Mouse (Mus musculus): ENCODE data around the gene Krtdap. TPM values are rescaled to one million over a fixed set of nuclear protein-coding genes. Genes with fewer than 3 reads are reported as not detected.
A peak's percentile ranks its signal among the peaks of the same experiment; 100 is the strongest.
"Not testable (repeated sequence)": the region's sequence is repeated elsewhere in the genome, so short reads cannot be mapped to it uniquely, and the experiment has no call there.

Krtdap gene
- polyA plus RNA-seq, 1 experiment from 2014 or later, result not detected

GRCm38 (mm10) chr7:30823675-30824074, 36.0 kb downstream of the Krtdap start, which contains the start of gene Ffar2:
TSS of gene Ffar2 (minus strand) at chr7:30823775.
- H3K27ac ChIP-seq (ENCODE audit: low read depth, low read length), result no peak within 1 kb of the TSS
- no peaks in the 10 kb centered on the region for H3K9me3 ChIP-seq (ENCODE audit: control insufficient read depth, low read length)
- H3K4me1 ChIP-seq (ENCODE audit: control insufficient read depth, insufficient read depth, low read length), result no peaks in the 10 kb centered on the region
- no peaks in the 10 kb centered on the region for H3K27me3 ChIP-seq (ENCODE audit: control insufficient read depth, insufficient read depth, low read length)
- H3K9ac ChIP-seq (ENCODE audit: low read length), result no peak within 1 kb of the TSS
- no peak for DNase-seq (ENCODE audit: low spot score, missing footprints)
- no peak for ATAC-seq (ENCODE audit: low FRiP score)
- H3K4me2 ChIP-seq, result no peak within 1 kb of the TSS
- H3K36me3 ChIP-seq (ENCODE audit: control insufficient read depth, insufficient read depth, low read length), result no peaks in the 10 kb centered on the region
- H3K4me3 ChIP-seq (ENCODE audit: low read depth, low read length), result no peak within 1 kb of the TSS
- WGBS, result 87% methylated on average over 18 of the region's 18 CpGs

GRCm38 (mm10) chr7:30824306-30824705, 36.6 kb downstream of the Krtdap start:
- Histone ChIP-seq H3K9ac (ENCODE audit: low read length) (no peak overlapping the region), H3K4me2 (no peak overlapping the region), H3K27me3 (ENCODE audit: control insufficient read depth, insufficient read depth, low read length) (no peaks in the 10 kb centered on the region), H3K36me3 (ENCODE audit: control insufficient read depth, insufficient read depth, low read length) (no peaks in the 10 kb centered on the region), H3K4me1 (ENCODE audit: control insufficient read depth, insufficient read depth, low read length) (no peaks in the 10 kb centered on the region), H3K9me3 (ENCODE audit: control insufficient read depth, low read length) (no peaks in the 10 kb centered on the region), H3K4me3 (ENCODE audit: low read depth, low read length) (no peak overlapping the region), H3K27ac (ENCODE audit: low read depth, low read length) (no peak overlapping the region)
- DNase-seq (ENCODE audit: low spot score, missing footprints) (peak; percentile 19), ATAC-seq (ENCODE audit: low FRiP score) (no peak)
- WGBS, result 96% methylated on average over 3 of the region's 3 CpGs

- ATAC-seq (ENCODE audit: low FRiP score), result no peak
- Histone ChIP-seq H3K4me3 (ENCODE audit: low read depth, low read length) (no peak overlapping the region), H3K4me2 (no peak overlapping the region), H3K4me1 (ENCODE audit: control insufficient read depth, insufficient read depth, low read length) (no peaks in the 10 kb centered on the region), H3K27me3 (ENCODE audit: control insufficient read depth, insufficient read depth, low read length) (no peaks in the 10 kb centered on the region), H3K27ac (ENCODE audit: low read depth, low read length) (no peak overlapping the region), H3K36me3 (ENCODE audit: control insufficient read depth, insufficient read depth, low read length) (no peaks in the 10 kb centered on the region), H3K9ac (ENCODE audit: low read length) (no peak overlapping the region), H3K9me3 (ENCODE audit: control insufficient read depth, low read length) (no peaks in the 10 kb centered on the region)
- DNase-seq (ENCODE audit: low spot score, missing footprints), result no peak
- 96% methylated on average over 10 of the region's 10 CpGs for WGBS
These were observed 39.0 kb downstream of the Krtdap start for GRCm38 (mm10) chr7:30826660-30827059.

- H3K4me3 ChIP-seq (ENCODE audit: low read depth, low read length); H3K27me3 ChIP-seq (ENCODE audit: control insufficient read depth, insufficient read depth, low read length); H3K36me3 ChIP-seq (ENCODE audit: control insufficient read depth, insufficient read depth, low read length); H3K4me1 ChIP-seq (ENCODE audit: control insufficient read depth, insufficient read depth, low read length); H3K4me2 ChIP-seq; H3K9me3 ChIP-seq (ENCODE audit: control insufficient read depth, low read length); DNase-seq (ENCODE audit: low spot score, missing footprints); H3K9ac ChIP-seq (ENCODE audit: low read length); H3K27ac ChIP-seq (ENCODE audit: low read depth, low read length); ATAC-seq (ENCODE audit: low FRiP score): not testable (repeated sequence)
These were observed 41.2 kb downstream of the Krtdap start for GRCm38 (mm10) chr7:30828871-30829270.

- no peaks in the 10 kb centered on the region for H3K4me1 ChIP-seq (ENCODE audit: control insufficient read depth, insufficient read depth, low read length)
- no peaks in the 10 kb centered on the region for H3K9me3 ChIP-seq (ENCODE audit: control insufficient read depth, low read length)
- no peak overlapping the region for H3K4me2 ChIP-seq
- no peak overlapping the region for H3K4me3 ChIP-seq (ENCODE audit: low read depth, low read length)
- no peaks in the 10 kb centered on the region for H3K27me3 ChIP-seq (ENCODE audit: control insufficient read depth, insufficient read depth, low read length)
- H3K9ac ChIP-seq (ENCODE audit: low read length), result no peak overlapping the region
- 73% methylated on average over 3 of the region's 3 CpGs for WGBS
- DNase-seq (ENCODE audit: low spot score, missing footprints), result no peak
- no peak for ATAC-seq (ENCODE audit: low FRiP score)
- H3K36me3 ChIP-seq (ENCODE audit: control insufficient read depth, insufficient read depth, low read length), result no peaks in the 10 kb centered on the region
- H3K27ac ChIP-seq (ENCODE audit: low read depth, low read length), result no peak overlapping the region
These were observed 41.7 kb downstream of the Krtdap start for GRCm38 (mm10) chr7:30829428-30829827.

GRCm38 (mm10) chr7:30832261-30832660, 44.6 kb downstream of the Krtdap start:
- no peak overlapping the region for H3K9ac ChIP-seq (ENCODE audit: low read length)
- no peak overlapping the region for H3K27ac ChIP-seq (ENCODE audit: low read depth, low read length)
- no peaks in the 10 kb centered on the region for H3K36me3 ChIP-seq (ENCODE audit: control insufficient read depth, insufficient read depth, low read length)
- no peaks in the 10 kb centered on the region for H3K4me1 ChIP-seq (ENCODE audit: control insufficient read depth, insufficient read depth, low read length)
- H3K9me3 ChIP-seq (ENCODE audit: control insufficient read depth, low read length), result no peaks in the 10 kb centered on the region
- H3K4me3 ChIP-seq (ENCODE audit: low read depth, low read length), result no peak overlapping the region
- DNase-seq (ENCODE audit: low spot score, missing footprints) (no peak), ATAC-seq (ENCODE audit: low FRiP score) (no peak)
- 82% methylated on average over 9 of the region's 17 CpGs for whole genome bisulfite sequencing
- no peaks in the 10 kb centered on the region for H3K27me3 ChIP-seq (ENCODE audit: control insufficient read depth, insufficient read depth, low read length)
- no peak overlapping the region for H3K4me2 ChIP-seq

- H3K9ac ChIP-seq (ENCODE audit: low read length); H3K27ac ChIP-seq (ENCODE audit: low read depth, low read length); H3K9me3 ChIP-seq (ENCODE audit: control insufficient read depth, low read length); ATAC-seq (ENCODE audit: low FRiP score); DNase-seq (ENCODE audit: low spot score, missing footprints); H3K36me3 ChIP-seq (ENCODE audit: control insufficient read depth, insufficient read depth, low read length); H3K27me3 ChIP-seq (ENCODE audit: control insufficient read depth, insufficient read depth, low read length); H3K4me1 ChIP-seq (ENCODE audit: control insufficient read depth, insufficient read depth, low read length); H3K4me3 ChIP-seq (ENCODE audit: low read depth, low read length); H3K4me2 ChIP-seq: not testable (repeated sequence)
- 59% methylated on average over 7 of the region's 11 CpGs for WGBS
These were observed 45.0 kb downstream of the Krtdap start for GRCm38 (mm10) chr7:30832684-30833083.

- no peak for DNase-seq (ENCODE audit: low spot score, missing footprints)
- H3K27ac ChIP-seq (ENCODE audit: low read depth, low read length), result no peak overlapping the region
- H3K9ac ChIP-seq (ENCODE audit: low read length), result no peak overlapping the region
- no peaks in the 10 kb centered on the region for H3K36me3 ChIP-seq (ENCODE audit: control insufficient read depth, insufficient read depth, low read length)
- H3K9me3 ChIP-seq (ENCODE audit: control insufficient read depth, low read length), result no peaks in the 10 kb centered on the region
- no peak for ATAC-seq (ENCODE audit: low FRiP score)
- H3K4me3 ChIP-seq (ENCODE audit: low read depth, low read length), result no peak overlapping the region
- no peaks in the 10 kb centered on the region for H3K27me3 ChIP-seq (ENCODE audit: control insufficient read depth, insufficient read depth, low read length)
- no peaks in the 10 kb centered on the region for H3K4me1 ChIP-seq (ENCODE audit: control insufficient read depth, insufficient read depth, low read length)
- no peak overlapping the region for H3K4me2 ChIP-seq
These were observed 49.6 kb downstream of the Krtdap start for GRCm38 (mm10) chr7:30837277-30837676.

- no peak for DNase-seq (ENCODE audit: low spot score, missing footprints)
- no peak overlapping the region for H3K4me2 ChIP-seq
- ATAC-seq (ENCODE audit: low FRiP score), result no peak
- no peaks in the 10 kb centered on the region for H3K27me3 ChIP-seq (ENCODE audit: control insufficient read depth, insufficient read depth, low read length)
- WGBS, result 82% methylated on average over 3 of the region's 3 CpGs
- no peak overlapping the region for H3K4me3 ChIP-seq (ENCODE audit: low read depth, low read length)
- H3K27ac ChIP-seq (ENCODE audit: low read depth, low read length), result no peak overlapping the region
- no peaks in the 10 kb centered on the region for H3K36me3 ChIP-seq (ENCODE audit: control insufficient read depth, insufficient read depth, low read length)
- no peaks in the 10 kb centered on the region for H3K9me3 ChIP-seq (ENCODE audit: control insufficient read depth, low read length)
- H3K4me1 ChIP-seq (ENCODE audit: control insufficient read depth, insufficient read depth, low read length), result 0 out of 2 replicates have a peak, but pooled peaks cover 2% of the 10 kb centered on the region
- no peak overlapping the region for H3K9ac ChIP-seq (ENCODE audit: low read length)
These were observed 52.6 kb downstream of the Krtdap start for GRCm38 (mm10) chr7:30840306-30840705.

Data from midbrain, embryonic 11.5 days (tissue).